Mouse (Mus musculus): ENCODE measurements around the gene Speg. TPM values are rescaled to one million over a fixed set of nuclear protein-coding genes. Genes with fewer than 3 reads are reported as not detected.
A peak's percentile ranks its signal among the peaks of the same experiment; 100 is the strongest.

Gene Speg
- polyA plus RNA-seq, 1 experiment from 2014 or later, result 21.3 TPM

DNA sequence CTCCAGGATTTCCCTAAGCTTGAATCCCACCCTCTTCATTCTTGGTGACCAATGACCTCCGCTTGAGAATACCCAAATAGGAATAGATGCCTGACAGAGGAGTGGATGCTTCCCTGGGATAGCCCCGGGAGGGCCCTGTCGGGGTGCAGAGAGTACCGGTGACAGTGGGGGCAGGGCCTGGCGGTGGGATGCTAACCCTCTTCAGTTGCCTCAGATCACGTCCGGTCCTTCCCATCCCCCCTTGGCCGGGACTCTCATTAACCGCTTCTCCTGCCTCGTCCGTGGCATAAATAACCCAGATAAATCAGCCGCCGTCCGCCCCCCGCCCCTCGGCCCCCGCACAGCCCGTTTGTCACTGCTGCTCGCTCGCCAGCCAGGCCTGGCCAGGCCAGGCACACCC is 71.6 kb downstream of the Speg start:
- Histone ChIP-seq H3K36me3 (peaks cover 10% of the 10 kb centered on the region), H3K4me1 (peaks cover 67% of the 10 kb centered on the region), H3K4me2 (replicated peaks) (no peak overlapping the region; the same call in 1 of the 2 replicates), H3K9me3 (no peaks in the 10 kb centered on the region), H3K27ac (no peak overlapping the region), H3K9ac (no peak overlapping the region), H3K27me3 (peaks cover 87% of the 10 kb centered on the region), H3K4me3 (no peak overlapping the region; the same call in 1 of the 2 replicates)
- 8% methylated on average over 16 of the region's 20 CpGs for WGBS
- ATAC-seq (ENCODE audit: low FRiP score, low read depth), result no peak

DNA sequence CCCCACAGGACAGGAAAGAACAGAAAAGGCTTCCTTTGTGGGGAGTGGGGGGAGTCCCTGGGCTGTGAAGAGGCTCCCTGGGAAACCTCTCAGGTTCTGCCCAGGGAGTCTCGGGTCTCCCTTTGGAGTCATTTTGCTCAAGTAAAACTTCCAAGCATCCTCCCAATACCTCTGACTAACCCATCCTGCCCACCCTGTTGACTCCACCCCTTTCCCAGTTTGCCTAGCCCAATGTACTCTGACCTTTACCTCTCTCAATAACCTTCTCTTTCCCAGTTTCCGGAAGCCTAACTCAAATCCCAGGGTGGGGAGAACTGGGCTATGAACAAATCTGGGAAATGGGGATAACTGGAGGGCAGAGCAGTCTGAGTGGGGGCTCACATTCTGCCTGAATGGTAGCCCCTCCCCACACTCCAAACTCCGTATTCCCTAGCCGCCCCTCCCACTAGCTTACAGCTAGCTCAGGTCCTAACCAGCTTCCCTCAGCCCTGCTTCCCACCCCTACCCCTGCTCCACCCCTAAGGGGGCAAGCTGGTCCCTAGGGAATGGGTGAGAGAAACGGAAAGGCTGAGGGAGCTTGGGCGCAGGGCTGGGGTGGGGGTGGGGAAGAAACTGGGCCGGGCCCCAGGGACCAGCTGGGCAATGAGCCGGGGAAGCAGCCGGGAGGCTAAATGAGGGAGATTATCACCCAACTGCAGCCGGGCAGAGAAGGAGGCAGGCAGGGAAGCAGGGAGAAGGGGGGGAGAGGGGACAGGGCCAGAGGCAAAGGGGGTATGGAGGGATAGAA is 72.4 kb downstream of the Speg start:
- peak overlapping the region; percentile 10; the same call in 1 of the 2 replicates for H3K4me3 ChIP-seq
- peak overlapping the region; percentile 49 for H3K4me2 ChIP-seq (replicated peaks)
- H3K4me1 ChIP-seq, result peaks cover 67% of the 10 kb centered on the region
- H3K27ac ChIP-seq, result no peak overlapping the region; the same call in 1 of the 2 replicates
- no peaks in the 10 kb centered on the region for H3K9me3 ChIP-seq
- peaks cover 3% of the 10 kb centered on the region; the same call in 1 of the 2 replicates for H3K36me3 ChIP-seq
- 3% methylated on average over 10 of the region's 10 CpGs for WGBS
- H3K27me3 ChIP-seq, result peaks cover 95% of the 10 kb centered on the region
- H3K9ac ChIP-seq, result peak overlapping the region; percentile 43; the same call in 1 of the 2 replicates
- no peak for ATAC-seq (ENCODE audit: low FRiP score, low read depth)

DNA sequence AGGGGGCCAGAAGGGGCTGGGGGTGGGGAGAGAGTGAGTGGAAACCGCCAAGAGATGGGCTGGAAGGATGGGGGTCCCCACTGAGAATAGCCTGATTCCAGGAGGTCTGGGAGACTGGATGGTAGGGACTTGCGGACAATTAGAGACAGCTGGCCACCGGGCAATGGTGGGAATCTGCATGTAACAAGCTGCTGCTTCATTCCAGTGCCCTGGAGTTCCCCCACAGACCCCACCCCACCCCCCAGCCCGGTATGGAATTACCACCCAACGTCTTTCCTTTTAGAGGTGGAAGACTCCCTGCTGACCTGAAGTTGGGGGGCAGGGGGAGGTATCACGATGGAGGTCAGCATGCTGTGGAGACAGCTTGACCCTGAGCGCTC is 72.9 kb downstream of the Speg start:
- Histone ChIP-seq H3K4me3 (peak overlapping the region; percentile 10; the same call in 1 of the 2 replicates), H3K36me3 (no peaks in the 10 kb centered on the region), H3K9ac (no peak overlapping the region), H3K27me3 (peaks cover 100% of the 10 kb centered on the region), H3K9me3 (no peaks in the 10 kb centered on the region), H3K27ac (no peak overlapping the region; the same call in 1 of the 2 replicates), H3K4me2 (replicated peaks) (peak overlapping the region; percentile 49), H3K4me1 (peaks cover 73% of the 10 kb centered on the region)
- no peak for ATAC-seq (ENCODE audit: low FRiP score, low read depth)
- 0% methylated on average over 7 of the region's 7 CpGs for WGBS

DNA sequence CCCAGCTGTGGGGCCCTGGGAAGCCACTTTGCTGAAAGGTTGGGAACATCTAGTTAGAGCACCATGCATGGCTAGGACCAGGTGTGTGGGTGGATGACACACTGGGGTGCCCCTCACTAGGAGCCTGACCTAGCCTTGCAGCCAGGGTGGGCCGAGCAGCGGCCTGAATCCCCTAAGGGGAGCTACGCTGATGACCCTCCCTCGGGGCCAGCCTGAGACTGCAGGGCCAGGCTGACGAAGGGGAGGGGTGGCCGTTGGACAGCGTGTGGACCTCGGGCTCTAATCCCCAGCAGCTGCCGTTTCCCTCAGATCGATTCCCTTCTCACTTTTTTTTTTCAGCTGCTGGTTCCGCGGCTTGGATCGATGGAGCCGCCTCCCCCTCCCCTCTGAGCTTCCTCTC is 73.8 kb downstream of the Speg start:
- Histone ChIP-seq H3K4me2 (replicated peaks) (peak overlapping the region; percentile 37), H3K36me3 (no peaks in the 10 kb centered on the region), H3K9ac (peak overlapping the region; percentile 35; the same call in 1 of the 2 replicates), H3K9me3 (no peaks in the 10 kb centered on the region), H3K27me3 (peaks cover 100% of the 10 kb centered on the region), H3K4me1 (peaks cover 78% of the 10 kb centered on the region), H3K27ac (no peak overlapping the region), H3K4me3 (peak overlapping the region; percentile 17; the same call in 1 of the 2 replicates)
- ATAC-seq (ENCODE audit: low FRiP score, low read depth), result no peak
- 0% methylated on average over 14 of the region's 14 CpGs for WGBS

DNA sequence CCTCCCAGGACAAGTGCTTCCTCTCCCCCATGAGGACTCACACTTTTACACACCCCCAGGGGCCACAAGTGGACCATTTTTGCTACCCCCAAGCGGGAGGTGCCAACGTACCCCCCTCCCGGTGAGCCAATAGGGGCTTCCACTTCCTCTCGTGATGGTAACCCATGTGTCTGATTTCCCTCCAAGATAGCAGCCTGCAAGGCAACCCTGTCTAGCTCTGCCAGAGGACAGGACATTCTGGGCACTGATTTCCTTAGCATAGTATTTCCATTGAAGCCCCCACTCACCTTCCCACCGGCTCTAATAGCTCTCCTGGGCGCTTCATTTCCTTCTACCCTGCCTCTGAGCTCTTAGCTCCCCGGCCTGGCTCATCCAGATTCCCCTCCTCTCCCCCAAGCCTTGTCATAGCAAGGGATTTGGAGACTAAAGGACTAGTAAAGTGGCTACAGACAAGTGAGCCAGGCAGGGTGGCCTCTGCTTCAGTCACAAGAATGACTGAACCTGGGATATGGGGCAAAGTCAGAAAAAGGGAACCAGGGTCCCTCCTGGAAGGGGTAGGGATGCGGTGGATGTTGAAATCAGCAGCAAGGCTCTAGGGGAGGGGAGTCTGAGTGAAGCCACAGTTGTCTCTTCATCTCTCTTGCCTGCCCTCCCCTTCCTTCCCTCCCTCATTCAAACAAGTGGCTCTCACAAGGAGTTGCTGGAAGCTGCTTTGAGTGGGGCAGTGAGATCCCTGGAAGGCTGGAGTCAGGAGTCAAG is 74.5 kb downstream of the Speg start:
- Histone ChIP-seq H3K4me3 (peak overlapping the region; percentile 29; the same call in 1 of the 2 replicates), H3K27ac (no peak overlapping the region), H3K36me3 (no peaks in the 10 kb centered on the region), H3K27me3 (peaks cover 100% of the 10 kb centered on the region), H3K4me2 (replicated peaks) (peak overlapping the region; percentile 60), H3K9me3 (no peaks in the 10 kb centered on the region), H3K9ac (peak overlapping the region; percentile 35; the same call in 1 of the 2 replicates), H3K4me1 (peaks cover 77% of the 10 kb centered on the region)
- WGBS, result 5% methylated on average over 8 of the region's 8 CpGs
- ATAC-seq (ENCODE audit: low FRiP score, low read depth), result no peak

DNA sequence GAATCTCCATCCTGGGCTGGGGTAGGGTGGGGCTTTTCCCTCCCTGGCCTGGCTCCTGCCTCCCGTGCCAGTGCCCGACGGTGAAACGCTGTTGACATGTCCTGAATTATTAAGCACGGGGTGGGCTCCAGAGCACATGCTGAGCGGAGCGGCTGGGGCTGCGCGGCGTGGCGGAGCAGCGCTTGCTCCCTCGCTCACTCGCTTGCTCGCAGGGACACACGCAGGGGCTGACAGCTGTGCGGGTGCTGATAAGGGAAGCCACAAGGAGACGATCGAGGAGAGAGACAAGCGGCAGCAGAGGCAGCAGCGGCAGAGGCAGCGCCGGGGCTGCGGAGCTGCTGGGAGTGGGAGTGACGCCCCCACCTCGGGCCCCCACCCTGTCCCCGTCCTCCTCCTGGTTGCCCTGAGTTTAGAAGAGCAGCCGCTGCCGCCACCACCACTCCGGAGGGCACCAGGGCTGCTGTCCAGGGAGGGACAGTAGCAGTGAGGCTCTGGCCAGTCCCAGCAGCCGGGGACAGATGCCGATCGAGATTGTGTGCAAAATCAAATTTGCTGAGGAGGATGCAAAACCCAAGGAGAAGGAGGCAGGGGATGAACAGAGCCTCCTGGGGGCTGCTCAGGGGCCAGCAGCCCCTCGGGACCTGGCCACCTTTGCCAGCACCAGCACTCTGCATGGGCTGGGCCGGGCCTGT is 75.4 kb downstream of the Speg start, which contains the start of gene Asic4:
Gene Asic4 (plus strand): TSS at position 123 of the 692 bp plus-strand sequence.
- H3K36me3 ChIP-seq, result no peaks in the 10 kb centered on the region
- H3K4me1 ChIP-seq, result peaks cover 68% of the 10 kb centered on the region
- whole genome bisulfite sequencing, result 3% methylated on average over 34 of the region's 35 CpGs
- ATAC-seq (ENCODE audit: low FRiP score, low read depth), result no peak
- H3K9me3 ChIP-seq, result no peaks in the 10 kb centered on the region
- H3K9ac ChIP-seq, result peak within 1 kb of the TSS; percentile 43; the same call in 1 of the 2 replicates
- peak within 1 kb of the TSS; percentile 29 for H3K4me3 ChIP-seq
- no peak within 1 kb of the TSS for H3K27ac ChIP-seq
- H3K4me2 ChIP-seq (replicated peaks), result peak within 1 kb of the TSS; percentile 60
- peaks cover 99% of the 10 kb centered on the region for H3K27me3 ChIP-seq

DNA sequence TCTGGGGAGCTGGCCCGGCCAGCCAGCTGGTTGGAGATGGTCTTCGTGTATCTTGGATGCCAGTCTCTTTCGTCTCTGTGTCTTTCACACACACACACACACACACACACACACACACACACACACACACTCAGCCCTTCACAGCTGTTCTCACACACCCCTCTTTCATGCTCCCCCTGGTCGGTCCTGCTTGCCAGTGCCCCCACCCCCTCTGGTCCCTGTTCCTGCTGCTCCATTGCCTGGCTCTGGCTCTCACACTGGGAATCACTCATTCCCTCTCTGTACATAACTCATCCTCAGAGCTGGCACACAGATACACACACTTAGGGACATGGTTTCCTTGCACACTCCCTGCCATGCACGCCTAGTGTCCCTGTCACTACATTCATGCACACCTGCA is 76.8 kb downstream of the Speg start:
- ATAC-seq (ENCODE audit: low FRiP score, low read depth), result no peak
- no peak overlapping the region for H3K9ac ChIP-seq
- no peaks in the 10 kb centered on the region for H3K9me3 ChIP-seq
- H3K36me3 ChIP-seq, result no peaks in the 10 kb centered on the region
- no peak overlapping the region for H3K4me3 ChIP-seq
- H3K4me2 ChIP-seq (replicated peaks), result no peak overlapping the region
- 75% methylated on average over 5 of the region's 5 CpGs for WGBS
- H3K27ac ChIP-seq, result no peak overlapping the region
- H3K27me3 ChIP-seq, result peaks cover 99% of the 10 kb centered on the region
- H3K4me1 ChIP-seq, result peaks cover 63% of the 10 kb centered on the region

DNA sequence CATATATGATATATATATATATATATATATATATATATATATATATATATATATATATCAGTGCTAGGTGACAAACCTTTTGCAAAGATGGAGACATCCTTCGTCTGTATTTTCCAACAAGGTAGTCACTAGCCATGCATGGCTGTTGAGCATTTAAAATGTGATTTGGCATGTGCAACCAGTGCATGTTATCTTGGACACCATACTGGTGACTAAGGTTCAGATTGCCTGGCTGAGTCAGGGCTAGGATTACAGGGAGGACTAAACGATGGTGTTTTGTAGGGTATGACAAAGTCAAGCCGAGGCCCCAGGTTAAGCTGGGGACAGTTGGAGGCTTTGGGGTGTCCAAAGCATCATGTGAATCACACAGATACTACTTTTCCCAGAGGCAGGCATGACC is 80.3 kb downstream of the Speg start:
- Histone ChIP-seq H3K4me1 (peaks cover 57% of the 10 kb centered on the region), H3K9me3 (no peaks in the 10 kb centered on the region), H3K9ac (no peak overlapping the region), H3K27ac (no peak overlapping the region), H3K4me3 (no peak overlapping the region), H3K4me2 (replicated peaks) (no peak overlapping the region), H3K27me3 (peaks cover 98% of the 10 kb centered on the region), H3K36me3 (no peaks in the 10 kb centered on the region)
- no peak for ATAC-seq (ENCODE audit: low FRiP score, low read depth)
- 53% methylated on average over 3 of the region's 3 CpGs for WGBS

DNA sequence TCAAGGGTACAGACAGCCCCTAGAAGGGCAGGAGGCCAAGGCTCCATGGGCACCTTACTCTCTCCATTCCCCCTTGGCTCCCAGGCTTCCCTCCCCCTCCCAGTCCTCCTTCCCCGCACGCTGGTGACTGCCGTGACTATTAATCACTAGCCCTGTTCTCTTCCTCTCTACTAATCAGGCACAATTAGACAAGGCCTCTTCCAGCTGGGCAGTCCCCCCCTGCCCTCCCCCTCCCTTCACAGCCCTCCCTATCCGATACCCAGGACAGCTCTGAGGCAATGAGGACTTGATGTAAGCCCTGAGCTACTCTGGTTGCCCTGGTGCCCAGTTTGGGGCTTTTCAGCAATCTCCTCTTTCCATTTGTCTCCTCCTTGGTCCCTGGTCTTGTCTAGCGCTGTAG is 80.9 kb downstream of the Speg start:
- no peak overlapping the region for H3K9ac ChIP-seq
- H3K4me1 ChIP-seq, result peaks cover 51% of the 10 kb centered on the region
- ATAC-seq (ENCODE audit: low FRiP score, low read depth), result no peak
- H3K27me3 ChIP-seq, result peaks cover 94% of the 10 kb centered on the region
- WGBS, result 20% methylated on average over 5 of the region's 5 CpGs
- no peaks in the 10 kb centered on the region for H3K36me3 ChIP-seq
- H3K27ac ChIP-seq, result no peak overlapping the region
- H3K9me3 ChIP-seq, result no peaks in the 10 kb centered on the region
- no peak overlapping the region for H3K4me3 ChIP-seq
- no peak overlapping the region for H3K4me2 ChIP-seq (replicated peaks)

DNA sequence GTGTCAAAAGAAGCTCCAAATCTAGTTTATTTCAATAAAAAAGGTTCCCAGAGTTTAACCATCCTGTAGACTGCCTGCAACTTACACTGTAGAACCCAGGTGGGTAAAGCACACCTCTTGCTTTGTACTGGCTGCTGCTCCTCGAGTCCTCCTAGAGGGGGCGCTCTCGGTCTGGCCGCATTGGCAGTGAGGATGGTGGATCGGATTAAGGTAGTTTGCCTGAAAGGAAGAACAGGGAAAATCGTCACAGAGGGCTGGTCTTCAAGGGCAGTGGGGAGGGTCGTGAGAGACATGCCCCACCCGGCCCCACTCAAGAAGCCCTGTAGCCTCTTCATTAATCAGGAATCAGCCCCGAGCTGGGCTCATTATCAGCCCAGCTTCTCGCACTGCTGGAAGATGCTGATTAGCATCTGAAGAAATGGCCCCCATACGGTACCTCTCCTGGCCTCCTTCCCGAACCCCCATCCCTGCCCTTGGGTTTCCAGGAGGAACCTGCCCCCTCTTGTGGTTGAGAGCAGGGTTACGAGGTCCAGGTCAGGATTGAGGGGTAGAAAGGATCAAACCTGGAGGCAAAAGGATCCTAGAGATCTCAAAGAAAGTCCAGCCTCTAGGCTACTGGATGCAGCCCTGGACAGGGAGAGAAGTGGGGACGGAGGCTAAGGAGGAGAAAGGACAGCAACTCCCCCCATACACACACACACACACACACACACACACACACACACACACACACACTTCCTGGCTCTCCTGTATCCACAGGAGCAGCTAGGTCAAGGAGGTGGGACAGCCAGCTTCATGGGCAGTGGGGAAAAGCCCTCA is 81.9 kb downstream of the Speg start:
- Histone ChIP-seq H3K4me2 (replicated peaks) (0 out of 2 replicates have a peak overlapping the region, but pooled peaks have one; percentile 21), H3K36me3 (no peaks in the 10 kb centered on the region), H3K9ac (no peak overlapping the region), H3K9me3 (no peaks in the 10 kb centered on the region), H3K27ac (no peak overlapping the region), H3K4me1 (peaks cover 51% of the 10 kb centered on the region), H3K4me3 (no peak overlapping the region), H3K27me3 (peaks cover 88% of the 10 kb centered on the region)
- ATAC-seq (ENCODE audit: low FRiP score, low read depth), result no peak
- WGBS, result 6% methylated on average over 14 of the region's 14 CpGs

DNA sequence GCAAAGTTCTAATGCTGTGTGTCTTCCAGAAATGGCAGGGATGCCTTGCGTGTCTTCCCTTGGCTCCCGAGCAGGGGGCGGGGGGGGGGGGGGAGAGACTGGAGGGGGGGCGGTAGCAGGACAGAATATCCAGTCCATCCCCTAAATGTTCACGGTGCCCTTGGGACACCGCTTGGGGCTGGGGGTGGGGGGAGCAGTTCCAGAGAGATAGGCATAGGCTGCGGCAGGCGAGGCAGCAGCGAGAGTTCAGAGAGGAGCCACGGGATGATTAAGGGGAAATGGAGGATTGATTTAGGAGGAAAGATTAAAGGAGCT is 82.6 kb downstream of the Speg start:
- Histone ChIP-seq H3K36me3 (no peaks in the 10 kb centered on the region), H3K4me2 (replicated peaks) (peak overlapping the region; percentile 61), H3K4me3 (peak overlapping the region; percentile 37; the same call in 1 of the 2 replicates), H3K4me1 (peaks cover 49% of the 10 kb centered on the region), H3K27ac (no peak overlapping the region), H3K9ac (no peak overlapping the region), H3K27me3 (peaks cover 81% of the 10 kb centered on the region), H3K9me3 (no peaks in the 10 kb centered on the region)
- 2% methylated on average over 9 of the region's 10 CpGs for WGBS
- ATAC-seq (ENCODE audit: low FRiP score, low read depth), result no peak

All from limb, embryonic 13.5 days (tissue).